Mouse (Mus musculus) heart, embryonic 16.5 days (tissue): ENCODE data around the gene Ppp1r11. TPM values are rescaled to one million over a fixed set of nuclear protein-coding genes. Genes with fewer than 3 reads are reported as not detected.
A peak's percentile ranks its signal among the peaks of the same experiment; 100 is the strongest.

ENCODE experiments used
- ATAC-seq: fragments of 200-750 bp; cut with Nextera tagmentation; replicated peaks from 2 replicates; pipeline ENCODE4 v1.8.0; 2017; ENCODE audit warnings: moderate number of reproducible peaks; ENCODE audit not compliant: insufficient read depth, low FRiP score; ENCODE audit errors: extremely low read depth
- H3K27ac ChIP-seq: fragments of 300-500 bp; sonication (generic); 2 replicates; pipeline ENCODE4 v1.5.1; 2014; ENCODE audit warnings: mild to moderate bottlenecking, low read length, control low read depth, moderate library complexity
- H3K27me3 ChIP-seq: fragments of 300-500 bp; sonication (generic); 2 replicates; pipeline ENCODE4 v1.6.1; 2014; ENCODE audit warnings: low read length, mixed read lengths; ENCODE audit not compliant: control insufficient read depth, insufficient read depth
- H3K36me3 ChIP-seq: fragments of 300-500 bp; sonication (generic); 2 replicates; pipeline ENCODE4 v1.6.1; 2014; ENCODE audit not compliant: control insufficient read depth, insufficient read depth
- H3K4me1 ChIP-seq: fragments of 300-500 bp; sonication (generic); 2 replicates; pipeline ENCODE4 v1.6.1; 2014; ENCODE audit warnings: low read length, mixed read lengths; ENCODE audit not compliant: control insufficient read depth, insufficient read depth
- H3K4me2 ChIP-seq: fragments of 300-500 bp; sonication (generic); 2 replicates; pipeline ENCODE4 v1.6.1; 2014; ENCODE audit warnings: low read depth, mild to moderate bottlenecking, control low read depth, low read length
- H3K4me3 ChIP-seq: fragments of 300-500 bp; sonication (generic); 2 replicates; pipeline ENCODE4 v1.5.1; 2014; ENCODE audit warnings: mild to moderate bottlenecking, control low read depth, low read length
- H3K9ac ChIP-seq: fragments of 300-500 bp; sonication (generic); 2 replicates; pipeline ENCODE4 v1.6.1; 2014; ENCODE audit warnings: low read length, control low read depth
- H3K9me3 ChIP-seq: fragments of 300-500 bp; sonication (generic); replicated peaks from 2 replicates; pipeline ENCODE4 v1.6.1; 2016; ENCODE audit warnings: low read length; ENCODE audit not compliant: control insufficient read depth
- WGBS: fragments of 180-500 bp; shearing (Covaris S2); extraction: QIAGEN DNeasy Blood & Tissue Kit; methylation state at CpG from one replicate; pipeline ENCODE4 v1.1.7; 2014; 5-methylcytosine and 5-hydroxymethylcytosine counted together
- polyA plus RNA-seq: library from polyadenylated mRNA; unstranded; fragments of >200 nt; fragmentation: Nextera tagmentation; extraction: Ambion mirVana; gene quantifications from 2 replicates; pipeline ENCODE4 v1.2.1, GENCODE M21; 2015

The Ppp1r11 gene
- polyA plus RNA-seq, 1 experiment from 2014 or later, result 81.4 TPM

DNA sequence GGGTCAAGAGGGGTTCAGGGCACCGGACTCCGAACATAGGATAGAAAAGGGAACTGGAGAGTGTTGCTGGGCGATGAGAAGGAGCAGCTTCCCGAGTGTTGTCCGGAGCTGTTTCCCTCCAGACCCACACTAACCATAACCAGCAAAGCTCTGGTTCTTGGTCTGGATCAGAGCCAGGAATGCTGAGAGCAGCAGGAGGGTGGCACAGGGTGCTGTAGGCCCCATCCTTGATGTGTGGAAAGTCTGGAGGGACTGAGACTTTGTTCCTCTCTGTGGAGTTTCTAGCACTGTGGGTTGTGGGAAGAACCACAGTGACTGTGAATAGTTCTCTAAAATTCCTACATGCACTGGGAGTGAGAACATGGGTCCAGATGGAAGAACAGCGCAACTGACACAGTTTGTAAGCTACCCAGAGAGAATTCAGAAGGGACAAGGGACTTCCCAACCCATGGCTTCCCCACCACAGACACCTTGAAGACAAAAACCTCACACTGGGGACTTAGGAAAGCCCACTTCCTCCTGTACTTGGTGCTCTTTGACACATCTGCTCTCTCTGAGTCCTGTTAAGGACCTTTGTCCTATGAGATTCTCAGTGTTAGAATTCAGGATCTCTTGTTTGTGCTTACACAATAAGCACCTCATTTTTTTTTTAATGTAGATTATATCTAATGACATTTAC, 19.8 kb upstream of the Ppp1r11 start:
- no peak for ATAC-seq

GRCm38 (mm10) chr17:36970316-36970890, 18.9 kb upstream of the Ppp1r11 start:
- Histone ChIP-seq H3K9ac (no peak overlapping the region), H3K36me3 (no peaks in the 10 kb centered on the region), H3K27me3 (no peaks in the 10 kb centered on the region), H3K9me3 (no peaks in the 10 kb centered on the region), H3K4me1 (no peaks in the 10 kb centered on the region), H3K4me2 (no peak overlapping the region), H3K27ac (no peak overlapping the region), H3K4me3 (no peak overlapping the region)
- ATAC-seq, result no peak
- WGBS, result 76% methylated on average over 14 of the region's 14 CpGs

More for the DNA sequence above, 19.8 kb upstream of the Ppp1r11 start:
- 83% methylated on average over 6 of the region's 6 CpGs for WGBS
- Histone ChIP-seq H3K4me3 (no peak overlapping the region), H3K27me3 (no peaks in the 10 kb centered on the region), H3K36me3 (no peaks in the 10 kb centered on the region), H3K4me1 (no peaks in the 10 kb centered on the region), H3K4me2 (no peak overlapping the region), H3K27ac (no peak overlapping the region), H3K9me3 (no peaks in the 10 kb centered on the region), H3K9ac (no peak overlapping the region)

DNA sequence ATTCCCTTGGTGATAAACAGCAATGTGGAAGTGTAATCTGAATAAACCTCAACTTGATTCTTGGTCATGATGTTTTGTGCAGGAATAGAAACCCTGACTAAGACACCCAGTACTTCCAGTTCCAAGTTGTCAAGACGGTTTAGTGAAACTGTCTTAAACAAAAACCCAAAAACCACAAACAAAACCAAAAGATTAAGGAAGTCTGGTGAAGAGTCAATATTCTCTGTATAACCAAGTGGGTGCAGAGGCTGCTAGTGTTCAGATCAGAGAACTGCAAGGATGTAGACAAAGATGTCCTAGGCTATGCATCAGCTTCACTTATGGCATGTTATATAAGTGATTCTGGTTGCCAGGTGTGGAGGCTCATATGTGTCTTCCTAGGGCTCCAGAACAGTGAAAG, 15.3 kb upstream of the Ppp1r11 start:
- 74% methylated on average over 1 of the region's 1 CpGs for WGBS
- H3K27ac ChIP-seq, result no peak overlapping the region
- no peak overlapping the region for H3K4me3 ChIP-seq
- no peaks in the 10 kb centered on the region for H3K9me3 ChIP-seq
- H3K4me1 ChIP-seq, result no peaks in the 10 kb centered on the region
- H3K36me3 ChIP-seq, result peaks cover 4% of the 10 kb centered on the region; the same call in 1 of the 2 replicates
- H3K9ac ChIP-seq, result no peak overlapping the region
- H3K27me3 ChIP-seq, result no peaks in the 10 kb centered on the region
- H3K4me2 ChIP-seq, result no peak overlapping the region
- ATAC-seq, result no peak

DNA sequence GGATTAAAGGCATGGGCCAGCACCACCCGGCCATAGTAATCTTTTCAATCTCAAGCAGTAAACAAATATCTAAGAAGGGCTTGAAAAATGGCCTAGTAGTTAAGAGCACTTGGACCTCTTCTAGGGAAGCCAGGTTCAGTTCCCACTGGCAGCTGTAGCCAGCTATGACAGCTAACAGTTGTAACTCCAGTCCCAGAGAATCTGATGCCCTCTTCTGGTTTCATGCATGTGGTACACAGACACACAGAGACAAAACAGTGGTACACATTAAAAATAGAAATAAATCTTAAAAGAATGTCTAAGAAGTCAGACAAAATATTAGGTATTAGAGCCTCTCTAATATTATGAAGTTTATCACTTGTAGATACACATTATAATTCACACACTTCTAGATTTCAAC, 9.6 kb upstream of the Ppp1r11 start:
- no peak overlapping the region for H3K4me2 ChIP-seq
- no peak overlapping the region for H3K27ac ChIP-seq
- no peak for ATAC-seq
- peaks cover 8% of the 10 kb centered on the region for H3K36me3 ChIP-seq
- H3K4me1 ChIP-seq, result peaks cover 10% of the 10 kb centered on the region
- H3K9me3 ChIP-seq, result no peaks in the 10 kb centered on the region
- H3K27me3 ChIP-seq, result no peaks in the 10 kb centered on the region
- H3K4me3 ChIP-seq, result no peak overlapping the region
- 80% methylated on average over 1 of the region's 1 CpGs for WGBS
- no peak overlapping the region for H3K9ac ChIP-seq

GRCm38 (mm10) chr17:36958884-36959283, 7.3 kb upstream of the Ppp1r11 start:
- H3K4me1 ChIP-seq, result peaks cover 10% of the 10 kb centered on the region
- 7% methylated on average over 12 of the region's 12 CpGs for WGBS
- no peaks in the 10 kb centered on the region for H3K9me3 ChIP-seq
- H3K27ac ChIP-seq, result peak overlapping the region; percentile 76
- H3K27me3 ChIP-seq, result no peaks in the 10 kb centered on the region
- peaks cover 6% of the 10 kb centered on the region for H3K36me3 ChIP-seq
- ATAC-seq, result no peak
- peak overlapping the region; percentile 88 for H3K9ac ChIP-seq
- H3K4me2 ChIP-seq, result peak overlapping the region; percentile 87
- peak overlapping the region; percentile 85 for H3K4me3 ChIP-seq

- Histone ChIP-seq H3K9me3 (no peaks in the 10 kb centered on the region), H3K27ac (peak within 1 kb of the TSS; percentile 91), H3K27me3 (no peaks in the 10 kb centered on the region), H3K4me3 (peak within 1 kb of the TSS; percentile 85), H3K9ac (peak within 1 kb of the TSS; percentile 89), H3K4me2 (peak within 1 kb of the TSS; percentile 87), H3K36me3 (peaks cover 6% of the 10 kb centered on the region), H3K4me1 (peaks cover 10% of the 10 kb centered on the region)
- WGBS, result under 1% methylated on average over 46 of the region's 46 CpGs
- peak; percentile 96 for ATAC-seq
Measured at GRCm38 (mm10) chr17:36957999-36958743, 6.6 kb upstream of the Ppp1r11 start, which contains the start of the genes Znrd1 and Znrd1as. TSS of gene Znrd1 (minus strand) at chr17:36958559. TSS of gene Znrd1as (plus strand) at chr17:36958592.

DNA sequence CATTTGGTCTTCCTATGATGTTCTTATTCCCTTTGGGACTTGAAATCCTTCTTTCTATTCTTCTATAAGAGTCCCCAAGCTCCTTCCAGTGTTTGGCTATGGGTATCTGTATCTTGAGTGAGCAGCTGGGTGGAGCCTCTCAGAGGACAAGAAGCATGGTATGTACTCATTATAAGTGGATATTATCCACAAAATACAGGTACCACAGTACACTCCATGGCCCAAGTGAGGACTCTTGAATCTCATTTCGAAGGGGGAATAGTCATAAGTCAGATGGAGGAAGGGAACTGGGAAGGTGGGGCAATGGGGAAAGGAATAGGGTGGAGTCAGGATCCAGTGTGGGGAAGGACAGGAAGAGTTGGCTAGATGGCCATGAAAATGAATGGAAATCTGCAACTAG, 1.5 kb upstream of the Ppp1r11 start:
- WGBS, result 81% methylated on average over 1 of the region's 1 CpGs
- Histone ChIP-seq H3K4me3 (no peak overlapping the region), H3K4me2 (no peak overlapping the region), H3K27me3 (no peaks in the 10 kb centered on the region), H3K9me3 (no peaks in the 10 kb centered on the region), H3K4me1 (peaks cover 9% of the 10 kb centered on the region), H3K27ac (no peak overlapping the region), H3K9ac (no peak overlapping the region), H3K36me3 (peaks cover 15% of the 10 kb centered on the region)
- no peak for ATAC-seq

DNA sequence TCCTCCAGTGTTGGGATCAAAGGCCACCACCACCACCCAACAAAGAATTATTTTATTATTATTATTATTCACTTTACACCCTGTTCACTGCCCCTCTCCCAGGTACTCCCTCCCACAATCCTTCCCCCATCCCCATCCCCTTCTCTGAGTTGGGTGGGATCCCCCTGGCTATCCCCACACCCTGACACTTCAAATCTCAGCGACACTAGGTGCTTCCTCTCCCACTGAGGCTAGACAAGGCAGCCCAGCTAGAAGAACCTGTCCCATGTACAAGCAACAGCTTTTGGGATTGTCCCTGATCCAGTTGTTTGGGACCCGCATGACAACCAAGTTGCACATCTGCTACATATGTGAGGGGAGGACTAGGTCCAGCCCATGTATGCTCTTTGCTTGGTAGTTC, 1.1 kb upstream of the Ppp1r11 start:
- no peaks in the 10 kb centered on the region for H3K9me3 ChIP-seq
- H3K27ac ChIP-seq, result no peak overlapping the region
- H3K36me3 ChIP-seq, result peaks cover 15% of the 10 kb centered on the region
- H3K4me1 ChIP-seq, result peaks cover 8% of the 10 kb centered on the region
- no peak overlapping the region for H3K9ac ChIP-seq
- no peak overlapping the region for H3K4me3 ChIP-seq
- 86% methylated on average over 2 of the region's 2 CpGs for WGBS
- H3K4me2 ChIP-seq, result no peak overlapping the region
- no peak for ATAC-seq
- H3K27me3 ChIP-seq, result no peaks in the 10 kb centered on the region

DNA sequence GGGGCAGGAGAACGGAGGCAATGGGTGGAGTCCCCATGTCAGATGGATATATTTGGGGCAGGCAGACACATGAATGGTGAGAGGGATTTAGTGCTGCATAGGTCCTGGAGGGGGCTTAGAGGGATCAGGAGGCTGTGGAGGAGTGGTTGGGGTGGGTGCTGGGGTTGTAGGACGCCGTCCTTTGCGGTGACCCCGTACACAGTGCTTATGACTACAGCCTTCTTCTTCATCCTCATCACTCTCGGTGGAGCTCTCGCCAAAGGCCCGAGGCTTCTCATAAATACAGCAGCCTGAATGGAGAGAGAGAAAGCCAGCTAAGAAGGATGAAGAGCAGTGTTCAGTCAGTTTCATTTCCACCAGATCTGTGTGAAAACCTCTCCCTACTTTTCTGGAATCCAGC, 2.3 kb downstream of the Ppp1r11 start:
- Histone ChIP-seq H3K36me3 (peaks cover 10% of the 10 kb centered on the region), H3K27ac (no peak overlapping the region), H3K27me3 (peaks cover 21% of the 10 kb centered on the region), H3K9me3 (no peaks in the 10 kb centered on the region), H3K9ac (no peak overlapping the region), H3K4me1 (peaks cover 4% of the 10 kb centered on the region), H3K4me2 (no peak overlapping the region), H3K4me3 (no peak overlapping the region)
- ATAC-seq, result no peak
- WGBS, result 87% methylated on average over 8 of the region's 8 CpGs
